In the genomic region with DNA sequence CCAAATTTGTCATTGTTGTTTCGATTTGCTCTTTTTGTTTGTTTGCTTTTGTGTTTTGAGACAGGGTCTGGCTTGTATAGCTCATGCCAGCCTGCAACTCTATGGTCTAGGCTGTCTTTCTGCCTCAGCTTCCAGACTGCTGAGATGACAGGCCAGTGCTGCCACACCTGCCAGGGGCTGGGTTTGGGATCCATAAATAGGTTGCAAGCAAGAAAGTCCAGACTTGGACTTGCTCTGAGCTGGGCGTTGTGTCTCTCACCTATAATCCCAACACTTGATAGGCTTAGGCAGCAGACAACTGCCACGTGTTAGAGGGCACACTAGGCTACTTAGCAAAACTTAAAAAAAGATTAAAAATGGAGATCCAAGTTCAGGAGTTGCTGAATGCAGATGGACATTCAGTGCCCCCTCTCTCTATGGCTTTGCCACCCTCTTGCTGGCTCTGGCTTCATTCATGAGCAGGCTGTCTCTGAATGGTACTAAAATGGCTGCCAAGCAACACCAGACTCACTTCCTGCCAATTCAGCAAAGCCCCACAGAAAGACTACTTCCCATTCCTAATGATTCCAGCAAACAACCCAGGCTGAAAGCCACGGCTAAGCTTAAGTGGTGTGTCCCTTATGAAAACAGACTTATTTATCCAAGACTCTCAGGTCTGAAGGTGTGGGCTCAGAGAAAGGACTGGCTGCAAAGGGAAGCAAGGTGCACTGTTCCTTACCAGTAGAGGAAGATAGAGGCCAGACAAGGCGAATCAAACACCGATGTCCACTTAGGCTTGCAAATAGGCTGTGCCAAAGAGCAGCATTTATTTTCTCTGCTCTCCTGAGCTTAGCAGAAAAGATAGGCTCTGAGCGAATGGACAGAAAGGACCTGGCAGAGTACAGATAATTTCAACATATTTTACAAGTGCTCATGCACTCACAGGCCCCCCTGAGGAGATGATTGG, we compare ENCODE assay signal across 10 mouse cellular contexts. TPM values are rescaled to one million over a fixed set of nuclear protein-coding genes. Genes with fewer than 3 reads are reported as not detected.
A peak's percentile ranks its signal among the peaks of the same experiment; 100 is the strongest.
DNase-seq lines count a peak whose midpoint lies in the region; ATAC-seq and TF ChIP-seq lines count a peak whose summit lies in the region.
"Had no signal": no experiment of that assay in that cellular context is flagged by ENCODE, and none has a peak within 500 bp of the region (broad histone marks: within the 10 kb centered on the region; RNA-seq: fewer than 3 reads in every experiment).

No protein-coding gene starts in this region.

- TF ChIP-seq POLR2A in cerebellum, adult 2 months (IDR thresholded peaks at IDR 0.05; ENCODE audit: borderline replicate concordance, insufficient read depth, low read length) = 0 out of 2 replicates have a peak, but pooled peaks have one; percentile 7

- H3K27ac ChIP-seq in cerebellum, adult 2 months (ENCODE audit: insufficient read depth, low read length) = peak overlapping the region; percentile 87
- H3K27ac ChIP-seq in left cerebral cortex, adult 2 months = peak overlapping the region; percentile 62
- peak overlapping the region; percentile 9; the same call in 1 of the 2 replicates for H3K27ac ChIP-seq in liver, embryonic 14.5 days
- no peak overlapping the region for H3K27ac ChIP-seq in intestine, postnatal 0 days (ENCODE audit: low read depth, low read length)
- H3K27ac ChIP-seq: neural tube, embryonic 13.5 days had no signal

- H3K27me3 ChIP-seq in cerebellum, adult 2 months (ENCODE audit: control insufficient read depth, insufficient read depth, low read length) = no peaks in the 10 kb centered on the region
- no peaks in the 10 kb centered on the region for H3K27me3 ChIP-seq in liver, embryonic 14.5 days (ENCODE audit: control insufficient read depth, insufficient read depth, low read length)
- H3K27me3 ChIP-seq in intestine, postnatal 0 days (replicated peaks; ENCODE audit: control insufficient read depth, insufficient read depth, low read length) = no peaks in the 10 kb centered on the region

- TF ChIP-seq EP300 in liver, embryonic 14.5 days (IDR thresholded peaks at IDR 0.05; ENCODE audit: low read depth) = no peak

- WGBS in cerebellum, adult 2 months = 17% methylated on average over 7 of the region's 7 CpGs
- WGBS in liver, embryonic 14.5 days (ENCODE audit: insufficient replicate concordance) = 57% methylated on average over 7 of the region's 7 CpGs
- 71% methylated on average over 7 of the region's 7 CpGs for WGBS in intestine, postnatal 0 days

- H3K4me2 ChIP-seq in liver, embryonic 14.5 days (ENCODE audit: low read depth) = no peak overlapping the region
- H3K4me2 ChIP-seq in intestine, postnatal 0 days (replicated peaks; ENCODE audit: low read depth) = no peak overlapping the region
- H3K4me2 ChIP-seq: lung, embryonic 14.5 days; neural tube, embryonic 13.5 days had no signal

- H3K9me3 ChIP-seq in liver, embryonic 14.5 days (ENCODE audit: control insufficient read depth, low read length) = no peaks in the 10 kb centered on the region
- H3K9me3 ChIP-seq in intestine, postnatal 0 days (ENCODE audit: control insufficient read depth) = no peaks in the 10 kb centered on the region
- H3K9me3 ChIP-seq: neural tube, embryonic 13.5 days had no signal

- no peak overlapping the region for H3K4me3 ChIP-seq in cerebellum, adult 2 months (replicated peaks; ENCODE audit: insufficient read depth, low read depth, low read length)
- H3K4me3 ChIP-seq in left cerebral cortex, adult 2 months = no peak overlapping the region
- H3K4me3 ChIP-seq in liver, embryonic 14.5 days (ENCODE audit: insufficient read depth in 1 of 2, low read depth in 2 of 2, low read length in 2 of 2) = no peak overlapping the region
- H3K4me3 ChIP-seq in intestine, postnatal 0 days (ENCODE audit: low read depth, low read length) = no peak overlapping the region
- H3K4me3 ChIP-seq: neural tube, embryonic 13.5 days had no signal

- H3K4me1 ChIP-seq in cerebellum, adult 2 months (ENCODE audit: control insufficient read depth, insufficient read depth, low read length) = peaks cover 56% of the 10 kb centered on the region
- H3K4me1 ChIP-seq in liver, embryonic 14.5 days (replicated peaks; ENCODE audit: control insufficient read depth in 2 of 2, insufficient read depth in 2 of 2, low read length in 1 of 2) = peaks cover 22 to 52% of the 10 kb centered on the region in 2 experiments
- peaks cover 6% of the 10 kb centered on the region; the same call in 1 of the 2 replicates for H3K4me1 ChIP-seq in intestine, postnatal 0 days (replicated peaks; ENCODE audit: control insufficient read depth, insufficient read depth, low read length)

- H3K9ac ChIP-seq in liver, embryonic 14.5 days (replicated peaks) = no peak overlapping the region
- no peak overlapping the region for H3K9ac ChIP-seq in intestine, postnatal 0 days (ENCODE audit: low read depth, low read length)
- H3K9ac ChIP-seq: lung, embryonic 14.5 days; neural tube, embryonic 13.5 days had no signal

- peak in 1 of 2 experiments; percentile 74 for DNase-seq in cerebellum, adult 2 months
- DNase-seq in left cerebral cortex, adult 2 months (ENCODE audit: extremely low spot score in 1 of 2, low spot score in 2 of 2) = no peak
- DNase-seq in left cerebral cortex, postnatal 4 days = no peak
- peak; percentile 70 for DNase-seq in R1 (ENCODE audit: low read depth, low spot score)
- DNase-seq in liver, embryonic 14.5 days (ENCODE audit: low read depth in 3 of 3, low spot score in 3 of 3) = no peak
- no peak for DNase-seq in kidney, postnatal 10 days
- DNase-seq: lung, embryonic 14.5 days had no signal

- TF ChIP-seq CTCF in cerebellum, adult 2 months (IDR thresholded peaks at IDR 0.05; ENCODE audit: borderline replicate concordance, insufficient read depth, low read depth, low read length) = no peak
- TF ChIP-seq CTCF in left cerebral cortex, adult 2 months (IDR thresholded peaks at IDR 0.05) = no peak
- TF ChIP-seq CTCF in liver, embryonic 14.5 days (IDR thresholded peaks at IDR 0.05; ENCODE audit: low read depth) = no peak
- no peak for TF ChIP-seq CTCF in intestine, postnatal 0 days (IDR thresholded peaks at IDR 0.05; ENCODE audit: low read depth)

- ATAC-seq in cerebellum, adult (ENCODE audit: insufficient number of reproducible peaks, low FRiP score, low TSS enrichment) = no peak
- ATAC-seq in liver, embryonic 14.5 days (ENCODE audit: insufficient read depth) = no peak
- ATAC-seq in intestine, postnatal 0 days = no peak

- intact Hi-C loops in left cerebral cortex, adult 2 months (cut with DNase I) = no loop called here
- intact Hi-C loops in left cerebral cortex, postnatal 4 days (cut with DNase I) = no loop called here

- no peaks in the 10 kb centered on the region for H3K36me3 ChIP-seq in liver, embryonic 14.5 days (replicated peaks; ENCODE audit: control insufficient read depth, insufficient read depth, low read depth)
- peaks cover 3% of the 10 kb centered on the region; the same call in 1 of the 2 replicates for H3K36me3 ChIP-seq in intestine, postnatal 0 days (ENCODE audit: control insufficient read depth, insufficient read depth)
- H3K36me3 ChIP-seq: neural tube, embryonic 13.5 days had no signal

RNA-seq across cellular contexts. Expression of a gene that starts 8.7 kb away (rescaled TPM):
- polyA plus RNA-seq in cerebellum, adult 2 months (2012; rRNA removed) = 93.5 and 97.3 TPM in 2 replicates
- total RNA-seq in left cerebral cortex, adult 2 months (2021) = 100 to 1,000 TPM; 200 to 205 TPM
- total RNA-seq in left cerebral cortex, postnatal 4 days (2021) = 10 to 100 TPM; 44.2 to 46.4 TPM
- polyA plus RNA-seq in liver, embryonic 14.5 days (2012; rRNA removed) = 0.43 and 0.86 TPM in 2 replicates
- polyA plus RNA-seq in liver, embryonic 14.5 days (2014; fragmentation: Nextera tagmentation; extraction: Ambion mirVana) = 0.74 and 1.0 TPM in 2 replicates
- 12.1 and 15.3 TPM in 2 replicates for polyA plus RNA-seq in intestine, postnatal 0 days (2015; fragmentation: Nextera tagmentation; extraction: Ambion mirVana)
